Mouse (Mus musculus): ENCODE measurements at regions not wholly inside any gene's neighbourhood (a gene's known extent, or its start where the extent isn't known, plus 50 kb on each side); places are given as distances from the start of the nearest gene placed in this dataset.

GRCm38 (mm10) chr16:5544436-5544835 is 288.7 kb upstream of the Eef2kmt start:
- DNase-seq (ENCODE audit: extremely low spot score in 1 of 2, low spot score in 1 of 2): no peak

- peak in 1 of 2 experiments; percentile 51 for DNase-seq (ENCODE audit: extremely low spot score in 1 of 2, low spot score in 1 of 2)
These were observed 283.2 kb upstream of the Eef2kmt start for GRCm38 (mm10) chr16:5538836-5539510.

- peak in 1 of 2 experiments; percentile 59 for DNase-seq (ENCODE audit: extremely low spot score in 1 of 2, low spot score in 1 of 2)
These were observed 281.8 kb upstream of the Eef2kmt start for GRCm38 (mm10) chr16:5537286-5538204.

GRCm38 (mm10) chr16:5536515-5536972 is 280.8 kb upstream of the Eef2kmt start:
- no peak for DNase-seq (ENCODE audit: extremely low spot score in 1 of 2, low spot score in 1 of 2)

- no peak for DNase-seq (ENCODE audit: extremely low spot score in 1 of 2, low spot score in 1 of 2)
These were observed 279.6 kb upstream of the Eef2kmt start for GRCm38 (mm10) chr16:5535414-5535813.

- DNase-seq (ENCODE audit: extremely low spot score in 1 of 2, low spot score in 1 of 2): peak; percentile 37 to 80
These were observed 279.1 kb upstream of the Eef2kmt start for GRCm38 (mm10) chr16:5534862-5535261.

- no peak for DNase-seq (ENCODE audit: extremely low spot score in 1 of 2, low spot score in 1 of 2)
These were observed 278.6 kb upstream of the Eef2kmt start for GRCm38 (mm10) chr16:5534385-5534784.

GRCm38 (mm10) chr16:5532281-5532680 is 276.5 kb upstream of the Eef2kmt start:
- no peak for DNase-seq (ENCODE audit: extremely low spot score in 1 of 2, low spot score in 1 of 2)

- no peak for DNase-seq (ENCODE audit: extremely low spot score in 1 of 2, low spot score in 1 of 2)
These were observed 274.0 kb upstream of the Eef2kmt start for GRCm38 (mm10) chr16:5529823-5530222.

- DNase-seq (ENCODE audit: extremely low spot score in 1 of 2, low spot score in 1 of 2): no peak
These were observed 272.2 kb upstream of the Eef2kmt start for GRCm38 (mm10) chr16:5527936-5528335.

GRCm38 (mm10) chr16:5524375-5524774 is 268.6 kb upstream of the Eef2kmt start:
- no peak for DNase-seq (ENCODE audit: extremely low spot score in 1 of 2, low spot score in 1 of 2)

GRCm38 (mm10) chr16:5523402-5524021 is 267.7 kb upstream of the Eef2kmt start:
- no peak for DNase-seq (ENCODE audit: extremely low spot score in 1 of 2, low spot score in 1 of 2)

GRCm38 (mm10) chr16:5517746-5518145 is 262.0 kb upstream of the Eef2kmt start:
- no peak for DNase-seq (ENCODE audit: extremely low spot score in 1 of 2, low spot score in 1 of 2)

- DNase-seq (ENCODE audit: extremely low spot score in 1 of 2, low spot score in 1 of 2): no peak
These were observed 260.1 kb upstream of the Eef2kmt start for GRCm38 (mm10) chr16:5515867-5516266.

- DNase-seq (ENCODE audit: extremely low spot score in 1 of 2, low spot score in 1 of 2): no peak
These were observed 251.5 kb upstream of the Eef2kmt start for GRCm38 (mm10) chr16:5507261-5507660.

- DNase-seq (ENCODE audit: extremely low spot score in 1 of 2, low spot score in 1 of 2): peak in 1 of 2 experiments; percentile 21
These were observed 246.2 kb upstream of the Eef2kmt start for GRCm38 (mm10) chr16:5501961-5502360.

GRCm38 (mm10) chr16:5496051-5496685 is 240.4 kb upstream of the Eef2kmt start:
- no peak for DNase-seq (ENCODE audit: extremely low spot score in 1 of 2, low spot score in 1 of 2)

- DNase-seq (ENCODE audit: extremely low spot score in 1 of 2, low spot score in 1 of 2): no peak
These were observed 237.6 kb upstream of the Eef2kmt start for GRCm38 (mm10) chr16:5493352-5493751.

GRCm38 (mm10) chr16:5487259-5487658 is 231.5 kb upstream of the Eef2kmt start:
- no peak for DNase-seq (ENCODE audit: extremely low spot score in 1 of 2, low spot score in 1 of 2)

- no peak for DNase-seq (ENCODE audit: extremely low spot score in 1 of 2, low spot score in 1 of 2)
These were observed 227.6 kb upstream of the Eef2kmt start for GRCm38 (mm10) chr16:5483337-5483736.

- DNase-seq (ENCODE audit: extremely low spot score in 1 of 2, low spot score in 1 of 2): peak; percentile 31 to 63
These were observed 224.4 kb upstream of the Eef2kmt start for GRCm38 (mm10) chr16:5480148-5480547.
